19 mouse cellular contexts compared by ENCODE assay signal in the genomic region with DNA sequence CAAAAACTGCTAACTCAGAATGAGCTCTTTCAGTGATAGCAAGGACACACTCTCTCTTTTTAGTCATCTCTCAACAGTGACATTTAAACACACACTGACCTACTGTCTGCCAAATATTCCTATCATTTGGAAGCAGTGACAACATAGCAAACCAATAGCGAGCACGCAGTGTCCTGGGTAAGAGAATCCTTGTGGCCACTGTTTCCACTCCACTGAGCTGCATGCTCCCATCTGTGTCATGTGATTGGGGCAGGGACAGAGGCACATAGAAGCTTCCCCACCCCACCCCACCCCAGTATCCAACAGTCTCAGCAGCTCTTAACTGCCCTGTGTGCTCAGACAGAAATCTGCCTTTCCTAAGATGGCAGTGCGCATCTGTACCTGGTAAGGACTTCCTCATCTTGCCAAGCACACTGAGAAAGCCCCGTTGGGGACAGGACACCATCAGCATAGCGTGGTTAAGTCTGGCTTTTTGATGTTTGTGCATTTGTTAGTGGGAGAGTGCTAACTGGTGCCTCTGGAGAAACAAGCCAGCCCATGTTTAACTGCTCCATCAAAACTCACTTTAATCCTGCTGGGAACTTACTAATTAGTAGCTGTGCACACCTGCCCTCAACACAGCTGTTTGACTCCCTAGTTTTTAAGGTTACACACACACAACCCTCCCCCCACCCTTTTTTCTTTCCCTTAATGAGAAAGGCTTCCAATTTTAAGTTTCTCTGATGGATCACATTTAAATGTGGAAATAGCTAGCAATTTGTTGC.
A peak's percentile ranks its signal among the peaks of the same experiment; 100 is the strongest.
DNase-seq lines count a peak whose midpoint lies in the region; ATAC-seq lines count a peak whose summit lies in the region.
"Had no signal": no experiment of that assay in that cellular context is flagged by ENCODE, and none has a peak within 500 bp of the region (broad histone marks: within the 10 kb centered on the region; RNA-seq: fewer than 3 reads in every experiment).

No protein-coding gene starts in this region.

- peak overlapping the region; percentile 32; the same call in 1 of the 2 replicates for H3K27ac ChIP-seq in heart, embryonic 15.5 days
- no peak overlapping the region for H3K27ac ChIP-seq in liver, embryonic 13.5 days
- H3K27ac ChIP-seq in liver, embryonic 11.5 days (ENCODE audit: low read depth, low read length): no peak overlapping the region
- no peak overlapping the region; the same call in 1 of the 2 replicates for H3K27ac ChIP-seq in embryonic facial prominence, embryonic 15.5 days (replicated peaks)
- H3K27ac ChIP-seq: hindbrain, embryonic 12.5 days; kidney, embryonic 15.5 days; layer of hippocampus, adult 2 months; stomach, embryonic 15.5 days had no signal

- H3K4me3 ChIP-seq in heart, embryonic 15.5 days: no peak overlapping the region
- H3K4me3 ChIP-seq in liver, embryonic 13.5 days (replicated peaks): no peak overlapping the region
- H3K4me3 ChIP-seq in liver, embryonic 11.5 days (ENCODE audit: low read depth, low read length): no peak overlapping the region
- no peak overlapping the region for H3K4me3 ChIP-seq in embryonic facial prominence, embryonic 15.5 days (replicated peaks)
- H3K4me3 ChIP-seq: hindbrain, embryonic 12.5 days; kidney, embryonic 15.5 days; layer of hippocampus, adult 2 months; stomach, embryonic 15.5 days had no signal

- DNase-seq in heart, postnatal 25 days (ENCODE audit: low spot score): no peak
- DNase-seq in liver, embryonic 13.5 days: no peak
- no peak for DNase-seq in liver, embryonic 11.5 days (ENCODE audit: low spot score)
- no peak for DNase-seq in lung, postnatal 14 days
- DNase-seq: adrenal gland, postnatal 10 days; cerebellum, adult 18-20 months; gastrocnemius, postnatal 10 days; spleen, adult 18-20 months; thymus, adult 2 months had no signal

- peaks cover 46% of the 10 kb centered on the region for H3K4me1 ChIP-seq in heart, embryonic 15.5 days (replicated peaks)
- H3K4me1 ChIP-seq in liver, embryonic 13.5 days (replicated peaks): peaks cover 19% of the 10 kb centered on the region
- H3K4me1 ChIP-seq in liver, embryonic 11.5 days (replicated peaks; ENCODE audit: control insufficient read depth, insufficient read depth, low read length): peaks cover 11% of the 10 kb centered on the region
- peaks cover 3% of the 10 kb centered on the region; the same call in 1 of the 2 replicates for H3K4me1 ChIP-seq in embryonic facial prominence, embryonic 15.5 days
- H3K4me1 ChIP-seq: hindbrain, embryonic 12.5 days; stomach, embryonic 15.5 days had no signal

- no peak overlapping the region for H3K9ac ChIP-seq in heart, embryonic 15.5 days
- no peak overlapping the region for H3K9ac ChIP-seq in liver, embryonic 13.5 days
- H3K9ac ChIP-seq in liver, embryonic 11.5 days (ENCODE audit: low read depth, low read length): no peak overlapping the region
- H3K9ac ChIP-seq in embryonic facial prominence, embryonic 15.5 days: no peak overlapping the region
- H3K9ac ChIP-seq: hindbrain, embryonic 12.5 days; kidney, embryonic 15.5 days; stomach, embryonic 15.5 days had no signal

- H3K9me3 ChIP-seq in heart, embryonic 15.5 days (replicated peaks): no peaks in the 10 kb centered on the region
- no peaks in the 10 kb centered on the region for H3K9me3 ChIP-seq in liver, embryonic 13.5 days (replicated peaks)
- H3K9me3 ChIP-seq in liver, embryonic 11.5 days (ENCODE audit: control insufficient read depth, low read length): no peaks in the 10 kb centered on the region
- H3K9me3 ChIP-seq in embryonic facial prominence, embryonic 15.5 days (replicated peaks): no peaks in the 10 kb centered on the region
- H3K9me3 ChIP-seq: hindbrain, embryonic 12.5 days; kidney, embryonic 15.5 days; stomach, embryonic 15.5 days had no signal

- intact Hi-C loops in heart, postnatal 25 days (cut with DNase I): loop anchor here (5.0 kb wide), 1 partner anchor 34 kb away; no protein-coding TSS in a partner anchor

- 85% methylated on average over 5 of the region's 5 CpGs for WGBS in heart, embryonic 15.5 days
- WGBS in liver, embryonic 13.5 days (ENCODE audit: insufficient replicate concordance): 69% methylated on average over 5 of the region's 5 CpGs
- 84% methylated on average over 5 of the region's 5 CpGs for WGBS in liver, embryonic 11.5 days
- 61% methylated on average over 5 of the region's 5 CpGs for WGBS in embryonic facial prominence, embryonic 15.5 days

- no peak for ATAC-seq in heart, embryonic 15.5 days (replicated peaks; ENCODE audit: insufficient number of reproducible peaks, insufficient read depth, low FRiP score, low read depth)
- ATAC-seq in liver, embryonic 13.5 days (ENCODE audit: low read depth): peak; percentile 60; the same call in 1 of the 2 replicates
- ATAC-seq in liver, embryonic 11.5 days (replicated peaks; ENCODE audit: low FRiP score): no peak
- ATAC-seq in embryonic facial prominence, embryonic 15.5 days (ENCODE audit: insufficient number of reproducible peaks, low FRiP score, low TSS enrichment, low read depth): peak; percentile 47; the same call in 1 of the 2 replicates
- ATAC-seq in neutrophil, adult 5-6 weeks (ENCODE audit: extremely low read depth, insufficient number of reproducible peaks, low FRiP score, poor library complexity, severe bottlenecking): peak; percentile 49; the same call in 1 of the 2 replicates
- ATAC-seq: lung, postnatal 0 days; midbrain, embryonic 16.5 days had no signal

- no peak overlapping the region for H3K4me2 ChIP-seq in heart, embryonic 15.5 days
- H3K4me2 ChIP-seq in liver, embryonic 13.5 days: no peak overlapping the region
- no peak overlapping the region for H3K4me2 ChIP-seq in liver, embryonic 11.5 days
- H3K4me2 ChIP-seq in embryonic facial prominence, embryonic 15.5 days (replicated peaks): no peak overlapping the region
- H3K4me2 ChIP-seq: heart, embryonic 11.5 days; hindbrain, embryonic 12.5 days; kidney, embryonic 15.5 days; stomach, embryonic 15.5 days had no signal

- no peaks in the 10 kb centered on the region for H3K27me3 ChIP-seq in heart, embryonic 15.5 days
- H3K27me3 ChIP-seq in liver, embryonic 13.5 days: no peaks in the 10 kb centered on the region
- H3K27me3 ChIP-seq in liver, embryonic 11.5 days (replicated peaks; ENCODE audit: control insufficient read depth, insufficient read depth, low read length): no peaks in the 10 kb centered on the region
- no peaks in the 10 kb centered on the region for H3K27me3 ChIP-seq in embryonic facial prominence, embryonic 15.5 days
- H3K27me3 ChIP-seq: hindbrain, embryonic 12.5 days; kidney, embryonic 15.5 days; stomach, embryonic 15.5 days had no signal

- no peaks in the 10 kb centered on the region for H3K36me3 ChIP-seq in heart, embryonic 15.5 days
- no peaks in the 10 kb centered on the region for H3K36me3 ChIP-seq in liver, embryonic 13.5 days
- no peaks in the 10 kb centered on the region for H3K36me3 ChIP-seq in liver, embryonic 11.5 days (ENCODE audit: control insufficient read depth, insufficient read depth, low read length)
- peaks cover 8% of the 10 kb centered on the region; the same call in 1 of the 2 replicates for H3K36me3 ChIP-seq in embryonic facial prominence, embryonic 15.5 days
- H3K36me3 ChIP-seq: hindbrain, embryonic 12.5 days; stomach, embryonic 15.5 days had no signal

Comparison
In these comparisons a context has a peak if more than half of its experiments do, and no peak if none do; other contexts are left out.
1. ATAC-seq: peak in liver, embryonic 13.5 days (single experiment), embryonic facial prominence, embryonic 15.5 days (single experiment) and neutrophil, adult 5-6 weeks (single experiment); none in heart, embryonic 15.5 days (single experiment) and liver, embryonic 11.5 days (single experiment).